Mouse (Mus musculus): Measurements from ENCODE around the gene Mgat5. TPM values are rescaled to one million over a fixed set of nuclear protein-coding genes. Genes with fewer than 3 reads are reported as not detected.

The Mgat5 gene
- total RNA-seq, 2 experiments from 2014 or later, result 18.3 to 24.9 TPM

GRCm38 (mm10) chr1:127484826-127485225 lies 280.0 kb downstream of the Mgat5 start:
- DNase-seq (ENCODE audit: low spot score in 2 of 2), result peak; percentile 26 to 32

- peak in 1 of 2 experiments; percentile 13 for DNase-seq (ENCODE audit: low spot score in 2 of 2)
Observed at GRCm38 (mm10) chr1:127487161-127487560, 282.3 kb downstream of the Mgat5 start.

- peak; percentile 18 to 27 for DNase-seq (ENCODE audit: low spot score in 2 of 2)
Observed at GRCm38 (mm10) chr1:127496737-127497543, 292.1 kb downstream of the Mgat5 start.

GRCm38 (mm10) chr1:127498746-127499145 lies 293.9 kb downstream of the Mgat5 start:
- no peak for DNase-seq (ENCODE audit: low spot score in 2 of 2)

GRCm38 (mm10) chr1:127500219-127500618 lies 295.4 kb downstream of the Mgat5 start:
- peak; percentile 49 to 51 for DNase-seq (ENCODE audit: low spot score in 2 of 2)

- no peak for DNase-seq (ENCODE audit: low spot score in 2 of 2)
Observed at GRCm38 (mm10) chr1:127500701-127501100, 295.9 kb downstream of the Mgat5 start.

- DNase-seq (ENCODE audit: low spot score in 2 of 2), result no peak
Observed at GRCm38 (mm10) chr1:127507042-127507650, 302.3 kb downstream of the Mgat5 start.

GRCm38 (mm10) chr1:127508067-127508739 lies 303.4 kb downstream of the Mgat5 start:
- DNase-seq (ENCODE audit: low spot score in 2 of 2), result no peak

GRCm38 (mm10) chr1:127508921-127509320 lies 304.1 kb downstream of the Mgat5 start:
- DNase-seq (ENCODE audit: low spot score in 2 of 2), result no peak

GRCm38 (mm10) chr1:127511362-127511761 lies 306.5 kb downstream of the Mgat5 start:
- no peak for DNase-seq (ENCODE audit: low spot score in 2 of 2)

- no peak for DNase-seq (ENCODE audit: low spot score in 2 of 2)
Observed at GRCm38 (mm10) chr1:127512709-127513108, 307.9 kb downstream of the Mgat5 start.

GRCm38 (mm10) chr1:127513140-127513539 lies 308.3 kb downstream of the Mgat5 start:
- no peak for DNase-seq (ENCODE audit: low spot score in 2 of 2)

GRCm38 (mm10) chr1:127513664-127514063 lies 308.8 kb downstream of the Mgat5 start:
- DNase-seq (ENCODE audit: low spot score in 2 of 2), result no peak

- DNase-seq (ENCODE audit: low spot score in 2 of 2), result no peak
Observed at GRCm38 (mm10) chr1:127514479-127514878, 309.7 kb downstream of the Mgat5 start.

GRCm38 (mm10) chr1:127514888-127515287 lies 310.1 kb downstream of the Mgat5 start:
- DNase-seq (ENCODE audit: low spot score in 2 of 2), result no peak

GRCm38 (mm10) chr1:127523364-127523763 lies 318.5 kb downstream of the Mgat5 start:
- no peak for DNase-seq (ENCODE audit: low spot score in 2 of 2)

- no peak for DNase-seq (ENCODE audit: low spot score in 2 of 2)
Observed at GRCm38 (mm10) chr1:127530849-127531580, 326.2 kb downstream of the Mgat5 start.

- no peak for DNase-seq (ENCODE audit: low spot score in 2 of 2)
Observed at GRCm38 (mm10) chr1:127531723-127532122, 326.9 kb downstream of the Mgat5 start.

- DNase-seq (ENCODE audit: low spot score in 2 of 2), result no peak
Observed at GRCm38 (mm10) chr1:127536448-127536847, 331.6 kb downstream of the Mgat5 start.

- DNase-seq (ENCODE audit: low spot score in 2 of 2), result no peak
Observed at GRCm38 (mm10) chr1:127537204-127538038, 332.6 kb downstream of the Mgat5 start.

Measured in adrenal gland, postnatal 4 days (tissue).